30 mouse cellular contexts compared by ENCODE assay signal in the genomic region with DNA sequence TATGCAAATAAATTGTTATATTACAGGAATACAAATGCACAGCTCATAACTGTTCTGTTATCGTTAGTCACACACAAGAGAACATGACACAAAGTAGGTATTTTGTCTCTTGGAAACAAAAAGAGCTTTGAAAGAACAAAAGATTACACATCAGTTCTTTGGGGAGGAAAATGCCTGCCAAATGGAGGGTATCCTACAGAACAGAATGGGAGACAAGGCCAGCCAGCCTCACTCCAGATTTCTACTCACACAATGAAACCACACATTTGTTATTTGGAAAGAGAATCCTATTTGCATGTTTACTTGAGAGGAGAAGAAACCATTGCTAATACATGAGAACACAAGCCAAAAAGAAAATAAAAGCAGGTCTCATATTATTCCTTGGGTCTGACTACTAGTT.
DNase-seq lines count a peak whose midpoint lies in the region; ATAC-seq and TF ChIP-seq lines count a peak whose summit lies in the region.
"Had no signal": no experiment of that assay in that cellular context is flagged by ENCODE, and none has a peak within 500 bp of the region (broad histone marks: within the 10 kb centered on the region; RNA-seq: fewer than 3 reads in every experiment).

No protein-coding gene starts in this region.

- no peaks in the 10 kb centered on the region for H3K36me3 ChIP-seq in forebrain, postnatal 0 days (ENCODE audit: insufficient read depth)
- H3K36me3 ChIP-seq in forebrain, embryonic 16.5 days (ENCODE audit: control insufficient read depth, insufficient read depth) = no peaks in the 10 kb centered on the region
- no peaks in the 10 kb centered on the region for H3K36me3 ChIP-seq in hindbrain, embryonic 11.5 days (ENCODE audit: control insufficient read depth, insufficient read depth, low read length)
- no peaks in the 10 kb centered on the region for H3K36me3 ChIP-seq in hindbrain, embryonic 16.5 days (ENCODE audit: control insufficient read depth, insufficient read depth, low read length)
- H3K36me3 ChIP-seq: neural tube, embryonic 15.5 days had no signal

- no peaks in the 10 kb centered on the region for H3K9me3 ChIP-seq in forebrain, postnatal 0 days (ENCODE audit: low read length)
- no peaks in the 10 kb centered on the region for H3K9me3 ChIP-seq in forebrain, embryonic 16.5 days (ENCODE audit: control insufficient read depth, low read length)
- no peaks in the 10 kb centered on the region for H3K9me3 ChIP-seq in hindbrain, embryonic 11.5 days (ENCODE audit: control insufficient read depth, low read length)
- no peaks in the 10 kb centered on the region for H3K9me3 ChIP-seq in hindbrain, embryonic 16.5 days (ENCODE audit: control insufficient read depth, low read length)
- H3K9me3 ChIP-seq: neural tube, embryonic 15.5 days had no signal

- no peak overlapping the region for H3K9ac ChIP-seq in forebrain, postnatal 0 days
- H3K9ac ChIP-seq in forebrain, embryonic 16.5 days (replicated peaks; ENCODE audit: low read depth, low read length) = no peak overlapping the region
- H3K9ac ChIP-seq in hindbrain, embryonic 11.5 days (ENCODE audit: low read depth, low read length) = no peak overlapping the region
- H3K9ac ChIP-seq in hindbrain, embryonic 16.5 days (ENCODE audit: low read depth, low read length) = no peak overlapping the region
- H3K9ac ChIP-seq: liver, embryonic 14.5 days; neural tube, embryonic 15.5 days had no signal

- peak overlapping the region; percentile 35; the same call in 1 of the 2 replicates for H3K27ac ChIP-seq in forebrain, postnatal 0 days (ENCODE audit: low read depth, low read length)
- H3K27ac ChIP-seq in forebrain, embryonic 16.5 days (ENCODE audit: low read length) = no peak overlapping the region
- 0 out of 2 replicates have a peak overlapping the region, but pooled peaks have one; percentile 45 for H3K27ac ChIP-seq in hindbrain, embryonic 11.5 days (ENCODE audit: low read depth, low read length)
- peak overlapping the region; percentile 23; the same call in 1 of the 2 replicates for H3K27ac ChIP-seq in hindbrain, embryonic 16.5 days (ENCODE audit: low read depth, low read length)
- H3K27ac ChIP-seq: kidney, postnatal 0 days; liver, embryonic 14.5 days; macrophage; neural tube, embryonic 15.5 days had no signal

- no peak for DNase-seq in forebrain, postnatal 0 days
- DNase-seq in left cerebral cortex, adult 11 months (ENCODE audit: low spot score) = peak; percentile 33
- DNase-seq in left cerebral cortex, adult 9 months (ENCODE audit: low spot score in 2 of 2) = no peak
- no peak for DNase-seq in hindbrain, embryonic 11.5 days (ENCODE audit: low spot score)
- no peak for DNase-seq in urinary bladder, adult 18-20 months (ENCODE audit: low spot score in 2 of 2)
- DNase-seq: adrenal gland, postnatal 14 days; cerebellum, adult 2 months; cerebellum, postnatal 14 days; heart, postnatal 14 days; kidney, adult 8-10 months; kidney, postnatal 4 days; layer of hippocampus, postnatal 36 days; liver; lung, adult 2 months; lung, postnatal 10 days; midbrain, embryonic 14.5 days; right cerebral cortex, adult 18-20 months; spleen, adult 18-20 months; thymus, adult 2 months; thymus, postnatal 4 days had no signal

- peaks cover 10% of the 10 kb centered on the region for H3K4me1 ChIP-seq in forebrain, postnatal 0 days (ENCODE audit: insufficient read depth)
- H3K4me1 ChIP-seq in forebrain, embryonic 16.5 days (replicated peaks; ENCODE audit: control insufficient read depth, insufficient read depth, low read length) = peaks cover 7% of the 10 kb centered on the region
- no peaks in the 10 kb centered on the region for H3K4me1 ChIP-seq in hindbrain, embryonic 11.5 days (replicated peaks; ENCODE audit: control insufficient read depth, insufficient read depth, low read length)
- H3K4me1 ChIP-seq in hindbrain, embryonic 16.5 days (ENCODE audit: control insufficient read depth, insufficient read depth, low read depth, low read length) = peaks cover 10% of the 10 kb centered on the region

- TF ChIP-seq CTCF in forebrain, postnatal 0 days (IDR thresholded peaks at IDR 0.05; ENCODE audit: low read depth) = no peak

- no peaks in the 10 kb centered on the region for H3K27me3 ChIP-seq in forebrain, postnatal 0 days (ENCODE audit: insufficient read depth, low read length)
- H3K27me3 ChIP-seq in forebrain, embryonic 16.5 days (replicated peaks; ENCODE audit: control insufficient read depth, insufficient read depth, low read length) = no peaks in the 10 kb centered on the region
- no peaks in the 10 kb centered on the region for H3K27me3 ChIP-seq in hindbrain, embryonic 11.5 days (ENCODE audit: control insufficient read depth, insufficient read depth, low read length)
- no peaks in the 10 kb centered on the region for H3K27me3 ChIP-seq in hindbrain, embryonic 16.5 days (replicated peaks; ENCODE audit: control insufficient read depth, insufficient read depth, low read length)
- H3K27me3 ChIP-seq: CH12.LX; neural tube, embryonic 15.5 days had no signal

- 18% methylated on average over 1 of the region's 1 CpGs for WGBS in forebrain, postnatal 0 days
- 11% methylated on average over 1 of the region's 1 CpGs for WGBS in forebrain, embryonic 16.5 days
- WGBS in hindbrain, embryonic 11.5 days = 58% methylated on average over 1 of the region's 1 CpGs
- 30% methylated on average over 1 of the region's 1 CpGs for WGBS in hindbrain, embryonic 16.5 days

- no peak overlapping the region for H3K4me3 ChIP-seq in forebrain, postnatal 0 days (ENCODE audit: low read depth, low read length)
- no peak overlapping the region for H3K4me3 ChIP-seq in forebrain, embryonic 16.5 days (replicated peaks; ENCODE audit: low read length)
- no peak overlapping the region for H3K4me3 ChIP-seq in hindbrain, embryonic 11.5 days (ENCODE audit: low read depth, low read length)
- H3K4me3 ChIP-seq in hindbrain, embryonic 16.5 days (ENCODE audit: low read length) = no peak overlapping the region
- H3K4me3 ChIP-seq: erythroblast, embryonic 14.5 days; neural tube, embryonic 15.5 days had no signal

- peak; percentile 36; the same call in 1 of the 2 replicates for ATAC-seq in forebrain, postnatal 0 days
- ATAC-seq in forebrain, embryonic 16.5 days = no peak; the same call in 1 of the 2 replicates
- no peak for ATAC-seq in hindbrain, embryonic 11.5 days (ENCODE audit: low FRiP score)
- no peak for ATAC-seq in hindbrain, embryonic 16.5 days
- ATAC-seq in cerebellum, adult (ENCODE audit: insufficient number of reproducible peaks, low FRiP score, low TSS enrichment) = no peak
- ATAC-seq: intestine, embryonic 16.5 days had no signal

- no peak overlapping the region for H3K4me2 ChIP-seq in forebrain, postnatal 0 days (ENCODE audit: low read depth)
- H3K4me2 ChIP-seq in forebrain, embryonic 16.5 days (ENCODE audit: low read length) = no peak overlapping the region
- no peak overlapping the region for H3K4me2 ChIP-seq in hindbrain, embryonic 11.5 days (replicated peaks; ENCODE audit: low read depth, low read length)
- H3K4me2 ChIP-seq in hindbrain, embryonic 16.5 days (ENCODE audit: low read length) = no peak overlapping the region
- H3K4me2 ChIP-seq: neural tube, embryonic 15.5 days had no signal
